Mouse (Mus musculus): ENCODE data around the gene Gpr55. TPM values are rescaled to one million over a fixed set of nuclear protein-coding genes. Genes with fewer than 3 reads are reported as not detected.

Gpr55 gene
- polyA plus RNA-seq, 1 experiment from 2014 or later = not detected

DNA sequence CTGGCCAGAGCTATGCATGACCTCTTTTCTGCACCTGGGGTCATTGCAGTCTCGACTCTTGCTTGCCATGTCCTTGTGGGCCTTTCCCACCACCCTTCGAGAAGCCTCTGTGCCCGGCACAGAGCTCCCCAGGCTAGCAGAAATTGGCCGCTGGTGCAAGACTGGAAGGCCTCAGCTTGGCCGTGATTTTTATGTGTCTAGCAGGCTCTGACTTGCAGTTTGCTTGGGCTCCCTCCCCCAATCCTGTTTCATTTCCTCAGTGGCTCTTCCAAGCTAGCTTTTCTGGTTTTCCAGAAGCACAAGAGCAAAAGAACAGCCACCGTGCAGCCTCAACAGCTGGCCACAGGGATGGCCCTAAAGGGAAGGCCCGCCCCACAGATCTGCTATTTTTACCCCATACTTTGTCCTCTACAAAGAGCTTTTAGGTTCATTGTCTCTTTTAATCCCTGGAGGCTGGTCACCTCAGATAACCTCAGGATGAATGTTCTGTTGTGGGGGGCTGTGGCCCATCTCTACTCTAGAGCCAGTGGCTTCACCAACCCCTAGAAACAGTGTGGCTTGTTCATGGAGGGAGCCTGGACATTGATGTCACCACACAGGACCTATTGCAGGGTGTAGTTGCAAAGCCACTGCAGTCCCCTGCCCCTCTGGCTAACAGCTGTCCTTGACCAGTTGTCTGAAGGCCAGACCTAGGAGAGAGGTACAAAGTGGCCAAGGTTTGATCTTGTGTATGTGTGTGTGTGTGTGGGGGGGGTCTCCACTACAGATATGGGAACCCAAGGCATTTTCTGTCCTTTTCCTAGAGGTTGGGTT is 60.1 kb downstream of the Gpr55 start:
- Histone ChIP-seq H3K36me3 (ENCODE audit: control insufficient read depth, insufficient read depth, low read length) (peaks cover 7% of the 10 kb centered on the region; the same call in 1 of the 2 replicates), H3K27ac (ENCODE audit: low read depth, low read length) (no peak overlapping the region), H3K4me1 (replicated peaks; ENCODE audit: control insufficient read depth, insufficient read depth, low read length) (peaks cover 47% of the 10 kb centered on the region), H3K9me3 (ENCODE audit: control insufficient read depth, low read length) (no peaks in the 10 kb centered on the region), H3K4me2 (no peak overlapping the region), H3K27me3 (replicated peaks; ENCODE audit: control insufficient read depth, insufficient read depth, low read length) (no peaks in the 10 kb centered on the region), H3K9ac (ENCODE audit: low read depth, low read length) (no peak overlapping the region), H3K4me3 (ENCODE audit: low read depth, low read length) (no peak overlapping the region)
- DNase-seq (ENCODE audit: low spot score) = no peak
- 68% methylated on average over 7 of the region's 7 CpGs for WGBS
- no peak for ATAC-seq (replicated peaks; ENCODE audit: low FRiP score)

DNA sequence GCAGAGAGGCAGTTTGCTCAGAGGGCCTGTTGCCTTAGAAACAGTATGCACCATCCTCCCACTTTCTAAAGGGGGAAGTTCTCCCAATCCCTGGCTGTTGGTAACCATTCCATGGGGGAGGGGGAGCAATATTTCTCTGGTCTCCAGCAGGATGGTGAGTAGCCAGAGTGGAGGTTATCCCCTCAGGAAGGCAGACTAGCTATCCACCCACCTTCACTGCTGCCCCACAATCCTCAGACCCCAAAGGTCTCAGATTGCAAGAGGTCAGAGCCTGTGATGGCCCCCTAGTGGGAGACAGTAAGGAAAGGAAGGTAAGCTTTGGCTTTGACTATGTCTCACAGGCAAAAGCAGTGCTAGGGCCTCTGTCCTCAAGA is 61.4 kb downstream of the Gpr55 start:
- ATAC-seq (replicated peaks; ENCODE audit: low FRiP score) (no peak), DNase-seq (ENCODE audit: low spot score) (no peak)
- Histone ChIP-seq H3K36me3 (ENCODE audit: control insufficient read depth, insufficient read depth, low read length) (peaks cover 2% of the 10 kb centered on the region; the same call in 1 of the 2 replicates), H3K9ac (ENCODE audit: low read depth, low read length) (no peak overlapping the region), H3K27ac (ENCODE audit: low read depth, low read length) (no peak overlapping the region; the same call in 1 of the 2 replicates), H3K4me1 (replicated peaks; ENCODE audit: control insufficient read depth, insufficient read depth, low read length) (peaks cover 52% of the 10 kb centered on the region), H3K27me3 (replicated peaks; ENCODE audit: control insufficient read depth, insufficient read depth, low read length) (no peaks in the 10 kb centered on the region), H3K4me3 (ENCODE audit: low read depth, low read length) (no peak overlapping the region), H3K9me3 (ENCODE audit: control insufficient read depth, low read length) (no peaks in the 10 kb centered on the region), H3K4me2 (peak overlapping the region; percentile 12; the same call in 1 of the 2 replicates)

DNA sequence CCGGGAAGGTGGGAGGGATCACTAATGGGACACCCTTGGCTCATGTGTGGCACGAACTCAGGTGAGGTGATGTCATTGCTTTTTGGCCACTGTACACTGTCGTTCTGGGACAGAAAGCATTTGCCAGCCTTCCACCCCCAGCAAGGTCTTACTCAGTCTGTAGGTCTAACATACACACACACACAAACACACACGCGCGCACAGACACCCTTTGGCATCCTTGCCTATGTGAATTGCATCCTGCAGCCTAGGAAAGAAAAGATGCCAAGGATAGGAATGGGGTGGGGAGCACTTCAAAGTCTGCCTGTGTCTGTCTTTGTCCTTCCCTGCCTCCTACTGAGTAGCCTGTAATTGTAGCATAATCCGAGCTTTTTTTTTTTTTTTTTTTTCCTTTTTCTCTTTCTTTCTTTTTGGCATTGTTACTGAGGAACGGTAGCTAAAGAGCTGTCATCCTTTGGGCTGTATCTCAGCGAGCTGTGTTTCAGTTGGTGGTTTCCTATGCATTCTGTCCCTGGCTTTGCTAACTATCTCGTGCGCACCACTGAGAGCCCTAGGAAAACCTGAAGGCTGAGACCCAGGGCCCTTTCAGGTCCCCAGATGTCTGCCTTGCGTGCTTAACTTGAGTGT is 61.9 kb downstream of the Gpr55 start:
- ATAC-seq (replicated peaks; ENCODE audit: low FRiP score) (no peak), DNase-seq (ENCODE audit: low spot score) (no peak)
- H3K9me3 ChIP-seq (ENCODE audit: control insufficient read depth, low read length) = no peaks in the 10 kb centered on the region
- H3K9ac ChIP-seq (ENCODE audit: low read depth, low read length) = no peak overlapping the region
- WGBS = 61% methylated on average over 12 of the region's 12 CpGs
- no peak overlapping the region for H3K4me3 ChIP-seq (ENCODE audit: low read depth, low read length)
- peaks cover 2% of the 10 kb centered on the region; the same call in 1 of the 2 replicates for H3K36me3 ChIP-seq (ENCODE audit: control insufficient read depth, insufficient read depth, low read length)
- H3K27ac ChIP-seq (ENCODE audit: low read depth, low read length) = no peak overlapping the region; the same call in 1 of the 2 replicates
- H3K27me3 ChIP-seq (replicated peaks; ENCODE audit: control insufficient read depth, insufficient read depth, low read length) = no peaks in the 10 kb centered on the region
- peaks cover 52% of the 10 kb centered on the region for H3K4me1 ChIP-seq (replicated peaks; ENCODE audit: control insufficient read depth, insufficient read depth, low read length)
- H3K4me2 ChIP-seq = peak overlapping the region; percentile 12; the same call in 1 of the 2 replicates

DNA sequence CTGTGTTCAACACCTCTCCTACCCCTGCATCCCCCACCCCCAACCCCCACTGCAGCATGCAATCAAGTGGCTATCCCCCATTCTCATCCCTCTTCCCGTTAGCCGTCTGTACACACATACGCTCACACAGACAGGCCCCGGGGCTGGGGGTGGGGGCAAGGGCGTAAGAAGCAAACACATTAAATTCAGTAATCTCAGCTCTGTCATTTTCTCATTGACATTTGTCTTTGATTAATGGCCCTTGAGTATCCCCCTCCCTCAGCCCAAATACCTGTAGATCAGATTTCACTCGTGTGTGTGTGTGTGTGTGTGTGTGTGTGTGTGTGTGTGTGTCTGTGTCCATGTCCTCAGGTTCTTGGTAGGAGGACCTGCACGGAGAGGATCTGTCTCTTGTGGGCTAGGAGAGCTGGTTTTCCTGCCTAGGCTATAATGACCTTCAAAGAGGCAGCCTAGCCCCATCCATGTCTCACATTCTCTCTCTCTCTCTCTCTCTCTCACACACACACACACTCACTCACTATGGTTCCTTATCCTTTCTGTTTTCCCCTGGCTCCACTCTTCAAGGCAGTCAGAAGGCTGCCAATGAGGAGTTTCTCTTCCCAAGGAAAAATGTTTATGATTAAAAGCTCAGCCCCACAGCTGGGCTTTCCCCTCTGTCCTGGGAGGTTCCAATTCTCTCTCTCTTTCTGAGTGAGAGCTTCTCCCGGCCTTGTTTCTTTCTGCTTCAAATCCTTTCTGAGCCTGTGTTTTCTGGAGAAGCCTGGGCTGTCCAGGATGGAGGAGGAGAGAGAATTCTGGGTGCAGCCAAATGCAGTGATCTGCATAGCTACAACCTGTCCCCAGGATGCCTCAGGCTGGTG is 62.7 kb downstream of the Gpr55 start:
- DNase-seq (ENCODE audit: low spot score) (no peak), ATAC-seq (replicated peaks; ENCODE audit: low FRiP score) (no peak)
- Histone ChIP-seq H3K9me3 (ENCODE audit: control insufficient read depth, low read length) (no peaks in the 10 kb centered on the region), H3K4me1 (replicated peaks; ENCODE audit: control insufficient read depth, insufficient read depth, low read length) (peaks cover 52% of the 10 kb centered on the region), H3K36me3 (ENCODE audit: control insufficient read depth, insufficient read depth, low read length) (peaks cover 2% of the 10 kb centered on the region; the same call in 1 of the 2 replicates), H3K27ac (ENCODE audit: low read depth, low read length) (no peak overlapping the region), H3K4me2 (no peak overlapping the region), H3K9ac (ENCODE audit: low read depth, low read length) (no peak overlapping the region), H3K4me3 (ENCODE audit: low read depth, low read length) (no peak overlapping the region), H3K27me3 (replicated peaks; ENCODE audit: control insufficient read depth, insufficient read depth, low read length) (no peaks in the 10 kb centered on the region)
- 44% methylated on average over 8 of the region's 8 CpGs for WGBS

DNA sequence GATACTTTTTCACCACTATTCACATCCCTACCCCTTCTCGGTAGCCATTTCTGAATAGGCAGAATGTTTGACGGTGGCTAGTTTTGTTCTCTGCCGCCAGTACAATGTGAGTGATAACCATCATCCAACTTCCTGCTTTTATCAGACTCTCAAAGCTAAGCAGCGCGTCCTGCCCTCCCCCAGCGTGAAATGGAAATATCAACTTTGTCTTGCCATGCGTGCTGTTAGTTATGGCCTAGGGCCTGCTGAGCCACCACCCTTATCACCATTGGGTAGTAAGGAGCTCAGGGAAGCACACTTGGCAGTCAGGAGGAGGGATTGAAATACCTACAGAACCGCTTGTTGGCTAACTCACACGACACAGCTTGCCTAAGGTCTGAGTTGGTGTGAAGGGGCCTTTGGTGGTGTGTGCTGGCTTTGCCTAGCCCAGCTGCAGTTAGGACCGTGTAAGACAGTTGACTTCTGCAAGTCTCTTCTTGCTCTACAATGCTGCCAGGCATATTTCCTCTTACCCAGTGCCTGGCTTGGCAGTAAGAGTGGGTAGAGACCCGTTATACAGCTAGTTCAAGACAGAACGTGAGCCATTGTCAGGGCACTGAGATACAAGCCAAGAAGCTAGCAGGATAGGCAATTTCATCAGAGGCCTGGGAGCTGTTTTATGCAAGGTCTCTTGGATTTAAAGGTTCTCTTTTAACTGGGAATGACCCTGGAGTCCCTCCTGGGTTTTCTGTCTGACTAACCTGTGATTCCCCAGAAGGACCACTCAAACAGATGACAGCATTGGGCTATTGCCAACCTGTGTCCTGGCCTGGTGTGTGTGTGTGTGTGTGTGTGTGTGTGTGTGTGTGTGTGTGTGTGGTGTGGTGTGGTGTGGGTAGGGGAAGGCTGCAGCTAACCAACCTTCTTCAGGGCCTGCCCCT is 63.8 kb downstream of the Gpr55 start:
- Histone ChIP-seq H3K36me3 (ENCODE audit: control insufficient read depth, insufficient read depth, low read length) (no peaks in the 10 kb centered on the region), H3K9ac (ENCODE audit: low read depth, low read length) (no peak overlapping the region), H3K27ac (ENCODE audit: low read depth, low read length) (no peak overlapping the region), H3K4me1 (replicated peaks; ENCODE audit: control insufficient read depth, insufficient read depth, low read length) (peaks cover 52% of the 10 kb centered on the region), H3K9me3 (ENCODE audit: control insufficient read depth, low read length) (no peaks in the 10 kb centered on the region), H3K4me3 (ENCODE audit: low read depth, low read length) (no peak overlapping the region), H3K4me2 (peak overlapping the region; percentile 95), H3K27me3 (replicated peaks; ENCODE audit: control insufficient read depth, insufficient read depth, low read length) (no peaks in the 10 kb centered on the region)
- ATAC-seq (replicated peaks; ENCODE audit: low FRiP score) (no peak), DNase-seq (ENCODE audit: low spot score) (no peak)
- 41% methylated on average over 12 of the region's 12 CpGs for WGBS

DNA sequence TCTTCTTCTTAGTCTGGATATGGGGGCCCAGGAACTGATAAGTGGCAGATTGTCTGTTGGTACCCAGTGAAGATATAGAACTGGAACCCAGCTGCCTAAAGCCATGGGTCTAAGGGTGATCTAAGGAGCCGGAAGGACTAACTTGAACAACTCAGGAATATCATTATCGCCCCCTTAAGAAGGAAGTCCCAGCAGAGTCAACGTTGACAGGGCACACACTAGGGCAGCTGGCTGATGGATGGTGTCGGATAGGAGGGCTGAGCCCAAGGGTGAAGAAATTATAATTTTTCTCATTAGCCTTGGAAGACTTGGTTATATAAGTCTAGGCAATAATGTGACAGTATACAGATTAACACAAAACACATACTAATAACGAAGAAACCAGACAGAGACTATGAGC is 64.7 kb downstream of the Gpr55 start:
- Histone ChIP-seq H3K9ac (ENCODE audit: low read depth, low read length) (no peak overlapping the region), H3K4me3 (ENCODE audit: low read depth, low read length) (peak overlapping the region; percentile 84), H3K4me1 (replicated peaks; ENCODE audit: control insufficient read depth, insufficient read depth, low read length) (peaks cover 45% of the 10 kb centered on the region), H3K9me3 (ENCODE audit: control insufficient read depth, low read length) (no peaks in the 10 kb centered on the region), H3K36me3 (ENCODE audit: control insufficient read depth, insufficient read depth, low read length) (no peaks in the 10 kb centered on the region), H3K4me2 (peak overlapping the region; percentile 95), H3K27me3 (replicated peaks; ENCODE audit: control insufficient read depth, insufficient read depth, low read length) (no peaks in the 10 kb centered on the region), H3K27ac (ENCODE audit: low read depth, low read length) (no peak overlapping the region)
- 70% methylated on average over 5 of the region's 5 CpGs for WGBS
- DNase-seq (ENCODE audit: low spot score) (no peak), ATAC-seq (replicated peaks; ENCODE audit: low FRiP score) (no peak)

DNA sequence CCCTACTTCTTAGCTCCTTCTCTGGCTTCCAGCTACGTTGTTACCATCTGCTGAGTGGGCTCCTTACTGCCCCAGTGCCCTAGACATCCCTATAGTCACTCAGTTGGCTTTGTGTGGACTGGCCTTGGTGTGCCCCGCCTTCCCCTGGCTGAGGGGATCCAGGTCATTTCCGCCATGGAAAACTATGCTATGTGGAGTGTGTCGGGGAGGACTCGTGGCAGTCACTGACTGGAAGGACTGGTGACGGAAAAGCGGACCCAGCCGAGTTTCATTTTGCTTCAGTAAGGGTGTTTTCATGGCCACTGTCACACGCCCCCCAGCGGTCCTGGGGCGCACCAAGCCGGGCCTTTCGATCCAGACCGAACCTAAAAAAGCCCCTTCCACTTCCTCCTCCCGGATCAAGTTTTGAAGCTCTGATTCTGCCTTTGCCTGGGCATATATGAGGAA is 65.4 kb downstream of the Gpr55 start:
- ATAC-seq (replicated peaks; ENCODE audit: low FRiP score) = peak; percentile 50; the same call in 1 of the 2 replicates
- Histone ChIP-seq H3K9me3 (ENCODE audit: control insufficient read depth, low read length) (no peaks in the 10 kb centered on the region), H3K4me3 (ENCODE audit: low read depth, low read length) (peak overlapping the region; percentile 84), H3K36me3 (ENCODE audit: control insufficient read depth, insufficient read depth, low read length) (no peaks in the 10 kb centered on the region), H3K27me3 (replicated peaks; ENCODE audit: control insufficient read depth, insufficient read depth, low read length) (no peaks in the 10 kb centered on the region), H3K4me1 (replicated peaks; ENCODE audit: control insufficient read depth, insufficient read depth, low read length) (peaks cover 43% of the 10 kb centered on the region), H3K27ac (ENCODE audit: low read depth, low read length) (peak overlapping the region; percentile 73; the same call in 1 of the 2 replicates), H3K9ac (ENCODE audit: low read depth, low read length) (peak overlapping the region; percentile 71), H3K4me2 (peak overlapping the region; percentile 95)
- peak; percentile 70 for DNase-seq (ENCODE audit: low spot score)
- WGBS = 4% methylated on average over 15 of the region's 15 CpGs

All from liver, embryonic 11.5 days (tissue).